Mouse (Mus musculus) G1E (cell line): ENCODE measurements around the gene Atf1.

Source experiments
- CTCF ChIP-seq: IDR thresholded peaks from 2 replicates; pipeline ENCODE4 v1.5.1; 2012; ENCODE audit warnings: low read depth, low read length, inconsistent platforms, mixed read lengths
- GATA2 ChIP-seq: IDR thresholded peaks from 2 replicates; pipeline ENCODE4 v1.6.1; 2012; ENCODE audit warnings: low read depth, low read length, inconsistent platforms, borderline replicate concordance

GRCm38 (mm10) chr15:100230655-100231054 lies 3.0 kb downstream of the Atf1 start:
- TF ChIP-seq CTCF (no peak), GATA2 (no peak)
